Mouse (Mus musculus) liver, postnatal 0 days (tissue): ENCODE measurements at regions not wholly inside any gene's neighbourhood (a gene's known extent, or its start where the extent isn't known, plus 50 kb on each side); places are given as distances from the start of the nearest gene placed in this dataset.

Source experiments
- ATAC-seq: fragments of 200-750 bp; cut with Nextera tagmentation; 2 replicates; pipeline ENCODE4 v1.8.0; 2017; ENCODE audit warnings: mild to moderate bottlenecking, moderate library complexity
- DNase-seq: peaks from one replicate; pipeline ENCODE4 v3.0.0-alpha.2; 2016
- H3K27ac ChIP-seq: fragments of 300-500 bp; sonication (generic); 2 replicates; pipeline ENCODE4 v1.5.1; 2014; ENCODE audit warnings: antibody characterized with exemption, moderate library complexity, mild to moderate bottlenecking, low read depth
- H3K27me3 ChIP-seq: fragments of 300-500 bp; sonication (generic); 2 replicates; pipeline ENCODE4 v1.6.1; 2014; ENCODE audit warnings: low read length, control low read depth, mixed read lengths; ENCODE audit not compliant: insufficient read depth
- H3K36me3 ChIP-seq: fragments of 300-500 bp; sonication (generic); replicated peaks from 2 replicates; pipeline ENCODE4 v1.6.1; 2014; ENCODE audit warnings: mild to moderate bottlenecking, control low read depth, low read length, moderate library complexity, mixed read lengths; ENCODE audit not compliant: insufficient read depth
- H3K4me1 ChIP-seq: fragments of 300-500 bp; sonication (generic); 2 replicates; pipeline ENCODE4 v1.6.1; 2014; ENCODE audit warnings: antibody characterized with exemption, mild to moderate bottlenecking, control low read depth; ENCODE audit not compliant: insufficient read depth
- H3K4me2 ChIP-seq: fragments of 300-500 bp; sonication (generic); 2 replicates; pipeline ENCODE4 v1.6.1; 2014; ENCODE audit warnings: low read depth, mild to moderate bottlenecking, low read length, moderate library complexity, mixed read lengths
- H3K4me3 ChIP-seq: fragments of 300-500 bp; sonication (generic); 2 replicates; pipeline ENCODE4 v1.5.1; 2014; ENCODE audit warnings: low read depth, low read length
- H3K9ac ChIP-seq: fragments of 300-500 bp; sonication (generic); replicated peaks from 2 replicates; pipeline ENCODE4 v1.6.1; 2014; ENCODE audit warnings: mild to moderate bottlenecking, moderate library complexity
- H3K9me3 ChIP-seq: fragments of 300-500 bp; sonication (generic); 2 replicates; pipeline ENCODE4 v1.6.1; 2016; ENCODE audit warnings: mild to moderate bottlenecking, control low read depth, low read length, mixed read lengths
- CTCF ChIP-seq: sonication (generic); IDR thresholded peaks from 2 replicates; pipeline ENCODE4 v1.5.1; 2016; ENCODE audit warnings: antibody characterized with exemption, low read depth
- EP300 ChIP-seq: IDR thresholded peaks from 2 replicates; pipeline ENCODE4 v1.6.1; 2016; ENCODE audit warnings: antibody characterized with exemption, low read depth, mild to moderate bottlenecking
- WGBS: fragments of 180-500 bp; shearing (Covaris S2); extraction: QIAGEN DNeasy Blood & Tissue Kit; methylation state at CpG from one replicate; pipeline ENCODE4 v1.1.7; 2014; ENCODE audit not compliant: insufficient replicate concordance; 5-methylcytosine and 5-hydroxymethylcytosine counted together

- no peak overlapping the region for H3K4me3 ChIP-seq
- 70% methylated on average over 11 of the region's 11 CpGs for WGBS
- DNase-seq (no peak), ATAC-seq (no peak)
- no peaks in the 10 kb centered on the region for H3K4me1 ChIP-seq
- H3K27ac ChIP-seq, result no peak overlapping the region
- H3K9ac ChIP-seq, result no peak overlapping the region
- no peaks in the 10 kb centered on the region for H3K36me3 ChIP-seq
- no peak overlapping the region for H3K4me2 ChIP-seq
- TF ChIP-seq CTCF (no peak), EP300 (no peak)
- no peaks in the 10 kb centered on the region for H3K9me3 ChIP-seq
- H3K27me3 ChIP-seq, result no peaks in the 10 kb centered on the region
Measured at GRCm38 (mm10) chr3:132425819-132426671, 203.6 kb upstream of the Gimd1 start.

- DNase-seq (no peak), ATAC-seq (no peak)
- Histone ChIP-seq H3K4me2 (no peak overlapping the region), H3K36me3 (no peaks in the 10 kb centered on the region), H3K4me1 (no peaks in the 10 kb centered on the region), H3K27ac (no peak overlapping the region), H3K9me3 (no peaks in the 10 kb centered on the region), H3K4me3 (no peak overlapping the region), H3K9ac (no peak overlapping the region), H3K27me3 (no peaks in the 10 kb centered on the region)
- WGBS, result 62% methylated on average over 9 of the region's 9 CpGs
- no peak for TF ChIP-seq EP300
- TF ChIP-seq CTCF, result no peak
Measured at GRCm38 (mm10) chr3:132427244-132427643, 202.4 kb upstream of the Gimd1 start.

GRCm38 (mm10) chr3:132428148-132428547 lies 201.5 kb upstream of the Gimd1 start:
- Histone ChIP-seq H3K27ac (no peak overlapping the region), H3K4me2 (no peak overlapping the region), H3K9me3 (no peaks in the 10 kb centered on the region), H3K4me1 (no peaks in the 10 kb centered on the region), H3K4me3 (no peak overlapping the region), H3K9ac (no peak overlapping the region), H3K27me3 (no peaks in the 10 kb centered on the region), H3K36me3 (no peaks in the 10 kb centered on the region)
- no peak for TF ChIP-seq CTCF
- no peak for TF ChIP-seq EP300
- no peak for ATAC-seq
- DNase-seq, result no peak
- 51% methylated on average over 17 of the region's 17 CpGs for WGBS

GRCm38 (mm10) chr3:132431805-132432204 lies 197.8 kb upstream of the Gimd1 start:
- H3K9me3 ChIP-seq, result no peaks in the 10 kb centered on the region
- no peaks in the 10 kb centered on the region for H3K27me3 ChIP-seq
- no peak for TF ChIP-seq EP300
- TF ChIP-seq CTCF, result no peak
- no peak overlapping the region for H3K4me3 ChIP-seq
- no peak for ATAC-seq
- no peak overlapping the region for H3K4me2 ChIP-seq
- no peaks in the 10 kb centered on the region for H3K4me1 ChIP-seq
- H3K27ac ChIP-seq, result no peak overlapping the region
- H3K9ac ChIP-seq, result no peak overlapping the region
- no peak for DNase-seq
- no peaks in the 10 kb centered on the region for H3K36me3 ChIP-seq

GRCm38 (mm10) chr3:132441226-132441625 lies 188.4 kb upstream of the Gimd1 start:
- no peaks in the 10 kb centered on the region for H3K9me3 ChIP-seq
- no peak overlapping the region for H3K9ac ChIP-seq
- no peaks in the 10 kb centered on the region for H3K27me3 ChIP-seq
- no peak overlapping the region for H3K4me3 ChIP-seq
- 79% methylated on average over 6 of the region's 6 CpGs for WGBS
- no peak for TF ChIP-seq EP300
- TF ChIP-seq CTCF, result no peak
- H3K4me1 ChIP-seq, result no peaks in the 10 kb centered on the region
- H3K4me2 ChIP-seq, result no peak overlapping the region
- ATAC-seq (no peak), DNase-seq (no peak)
- H3K27ac ChIP-seq, result no peak overlapping the region
- no peaks in the 10 kb centered on the region for H3K36me3 ChIP-seq

GRCm38 (mm10) chr3:132453927-132454326 lies 175.7 kb upstream of the Gimd1 start:
- ATAC-seq, result no peak
- WGBS, result 42% methylated on average over 4 of the region's 4 CpGs

More at GRCm38 (mm10) chr3:132453927-132454326, 175.7 kb upstream of the Gimd1 start:
- no peak overlapping the region for H3K4me2 ChIP-seq
- H3K27me3 ChIP-seq, result no peaks in the 10 kb centered on the region
- H3K4me1 ChIP-seq, result no peaks in the 10 kb centered on the region
- no peak overlapping the region for H3K27ac ChIP-seq
- no peak overlapping the region for H3K4me3 ChIP-seq
- H3K36me3 ChIP-seq, result no peaks in the 10 kb centered on the region
- H3K9me3 ChIP-seq, result no peaks in the 10 kb centered on the region
- TF ChIP-seq EP300, result no peak
- no peak for DNase-seq
- no peak overlapping the region for H3K9ac ChIP-seq
